Mouse (Mus musculus) C2C12 (cell line): ENCODE results near the gene Rnf32.

Experiments
- CEBPB ChIP-seq: IDR thresholded peaks from one replicate; pipeline ENCODE4 v1.6.1; 2011; ENCODE audit warnings: low read depth, mild to moderate bottlenecking, control low read depth, moderate library complexity
- CTCF ChIP-seq: IDR thresholded peaks from one replicate; pipeline ENCODE4 v1.5.1; 2011; ENCODE audit not compliant: control insufficient read depth, insufficient read depth, insufficient read length
- FOSL1 ChIP-seq: IDR thresholded peaks from one replicate; pipeline ENCODE4 v1.8.0; 2011; ENCODE audit warnings: mild to moderate bottlenecking, low read length; ENCODE audit not compliant: poor library complexity, insufficient read depth, severe bottlenecking
- MAX ChIP-seq: IDR thresholded peaks from one replicate; pipeline ENCODE4 v1.6.1; 2011; ENCODE audit warnings: mild to moderate bottlenecking, control low read depth
- MYOD1 ChIP-seq: IDR thresholded peaks from one replicate; pipeline ENCODE4 v1.6.1; 2011; ENCODE audit warnings: low read depth; ENCODE audit not compliant: control insufficient read depth, insufficient read length
- MYOG ChIP-seq: IDR thresholded peaks from one replicate; pipeline ENCODE4 v1.6.1; 2011; ENCODE audit not compliant: control insufficient read depth, insufficient read length; ENCODE audit errors: extremely low read depth
- USF1 ChIP-seq: IDR thresholded peaks from one replicate; pipeline ENCODE4 v1.6.1; 2011; ENCODE audit warnings: low read depth, mild to moderate bottlenecking, control low read depth, moderate library complexity

- TF ChIP-seq CTCF (no peak), MYOG (no peak), MAX (no peak), USF1 (no peak), MYOD1 (no peak), CEBPB (no peak), FOSL1 (no peak)
These were observed 4.1 kb downstream of the Rnf32 start for GRCm38 (mm10) chr5:29199868-29200267.
